ENCODE assay signal across 9 mouse cellular contexts in genomic region chr14:15438485-15439157, GRCm38 (mm10). TPM values are rescaled to one million over a fixed set of nuclear protein-coding genes. Genes with fewer than 3 reads are reported as not detected.
A peak's percentile ranks its signal among the peaks of the same experiment; 100 is the strongest.
DNase-seq lines count a peak whose midpoint lies in the region; ATAC-seq lines count a peak whose summit lies in the region.
"Had no signal": no experiment of that assay in that cellular context is flagged by ENCODE, and none has a peak within 500 bp of the region (broad histone marks: within the 10 kb centered on the region; RNA-seq: fewer than 3 reads in every experiment).

TSS of gene Lrrc3b (minus strand) at chr14:15438987.

- H3K9me3 ChIP-seq in lung, embryonic 15.5 days, result no peaks in the 10 kb centered on the region
- H3K9me3 ChIP-seq in limb, embryonic 12.5 days, result no peaks in the 10 kb centered on the region
- no peaks in the 10 kb centered on the region for H3K9me3 ChIP-seq in neural tube, embryonic 11.5 days (ENCODE audit: control insufficient read depth, low read length)

- peak within 1 kb of the TSS; percentile 55 for H3K4me3 ChIP-seq in lung, embryonic 15.5 days
- peak within 1 kb of the TSS; percentile 62 for H3K4me3 ChIP-seq in limb, embryonic 12.5 days (replicated peaks)
- H3K4me3 ChIP-seq in neural tube, embryonic 11.5 days (ENCODE audit: low read depth, low read length), result peak within 1 kb of the TSS; percentile 51

- peaks cover 12% of the 10 kb centered on the region for H3K27me3 ChIP-seq in lung, embryonic 15.5 days
- H3K27me3 ChIP-seq in limb, embryonic 12.5 days, result peaks cover 32% of the 10 kb centered on the region
- peaks cover 15% of the 10 kb centered on the region for H3K27me3 ChIP-seq in neural tube, embryonic 11.5 days (ENCODE audit: control insufficient read depth, insufficient read depth, low read length)
- H3K27me3 ChIP-seq: CH12.LX had no signal

- H3K4me1 ChIP-seq in lung, embryonic 15.5 days, result no peaks in the 10 kb centered on the region; the same call in 1 of the 2 replicates
- peaks cover 6% of the 10 kb centered on the region; the same call in 1 of the 2 replicates for H3K4me1 ChIP-seq in limb, embryonic 12.5 days (replicated peaks)
- no peaks in the 10 kb centered on the region for H3K4me1 ChIP-seq in neural tube, embryonic 11.5 days (ENCODE audit: control insufficient read depth, insufficient read depth, low read length)

- peak within 1 kb of the TSS; percentile 96 for H3K4me2 ChIP-seq in lung, embryonic 15.5 days
- peak within 1 kb of the TSS; percentile 95 for H3K4me2 ChIP-seq in limb, embryonic 12.5 days
- peak within 1 kb of the TSS; percentile 89 for H3K4me2 ChIP-seq in neural tube, embryonic 11.5 days (ENCODE audit: low read depth)

- H3K9ac ChIP-seq in lung, embryonic 15.5 days, result peak within 1 kb of the TSS; percentile 40
- H3K9ac ChIP-seq in limb, embryonic 12.5 days (replicated peaks), result peak within 1 kb of the TSS; percentile 63
- H3K9ac ChIP-seq in neural tube, embryonic 11.5 days (ENCODE audit: low read length), result peak within 1 kb of the TSS; percentile 57

- H3K27ac ChIP-seq in lung, embryonic 15.5 days, result no peak within 1 kb of the TSS
- 0 out of 2 replicates have a peak within 1 kb of the TSS, but pooled peaks have one; percentile 23 for H3K27ac ChIP-seq in limb, embryonic 12.5 days
- no peak within 1 kb of the TSS for H3K27ac ChIP-seq in neural tube, embryonic 11.5 days (ENCODE audit: low read depth, low read length)

- WGBS in lung, embryonic 15.5 days, result under 1% methylated on average over 51 of the region's 51 CpGs
- under 1% methylated on average over 51 of the region's 51 CpGs for WGBS in limb, embryonic 12.5 days
- WGBS in neural tube, embryonic 11.5 days, result 0% methylated on average over 44 of the region's 51 CpGs

- no peaks in the 10 kb centered on the region for H3K36me3 ChIP-seq in lung, embryonic 15.5 days
- H3K36me3 ChIP-seq in limb, embryonic 12.5 days, result no peaks in the 10 kb centered on the region
- H3K36me3 ChIP-seq in neural tube, embryonic 11.5 days (ENCODE audit: control insufficient read depth, insufficient read depth, low read length), result no peaks in the 10 kb centered on the region

- no peak for DNase-seq in lung, postnatal 36 days
- peak; percentile 72 for DNase-seq in embryo, embryonic 9.5 days (ENCODE audit: extremely low spot score)
- peak; percentile 58 for DNase-seq in heart, adult 8-10 months (ENCODE audit: low spot score)
- DNase-seq in kidney, adult 8-10 months, result peak; percentile 7 to 20
- DNase-seq in neural tube, embryonic 11.5 days (ENCODE audit: low spot score), result peak; percentile 66
- DNase-seq in c-Kit-positive CD71-positive TER-119-positive erythroid progenitor cells, embryonic 14.5 days (ENCODE audit: low spot score), result no peak

- peak; percentile 79 for ATAC-seq in lung, embryonic 15.5 days (ENCODE audit: borderline replicate concordance, extremely low read depth, low FRiP score, low TSS enrichment)
- ATAC-seq in limb, embryonic 12.5 days (ENCODE audit: insufficient number of reproducible peaks, insufficient read depth, low FRiP score, low TSS enrichment, low read depth), result peak; percentile 85
- peak; percentile 77 for ATAC-seq in neural tube, embryonic 11.5 days (ENCODE audit: insufficient read depth, low FRiP score, low TSS enrichment)

RNA-seq across cellular contexts. Expression of gene Lrrc3b, which starts in this region (rescaled TPM):
- polyA plus RNA-seq in lung, embryonic 15.5 days (2015; fragmentation: Nextera tagmentation; extraction: Ambion mirVana), result 3.2 and 3.4 TPM in 2 replicates
- 10 to 100 TPM; 27.9 to 35.7 (median 29.7) TPM for total RNA-seq in heart, adult 8-10 months (2022)
- 1.1 and 1.7 TPM in 2 replicates for polyA plus RNA-seq in limb, embryonic 12.5 days (2016; fragmentation: Nextera tagmentation; extraction: Ambion mirVana)
- 0.82 and 0.93 TPM in 2 replicates for polyA plus RNA-seq in neural tube, embryonic 11.5 days (2014; fragmentation: Nextera tagmentation; extraction: Ambion mirVana)
- total RNA-seq: CH12.LX had no signal

Comparison
In these comparisons a context has a peak if more than half of its experiments do, and no peak if none do; other contexts are left out.
1. Peak in DNase-seq, ATAC-seq, H3K4me3 ChIP-seq, H3K9ac ChIP-seq and H3K4me2 ChIP-seq in neural tube, embryonic 11.5 days; RNA of the gene not detected or under 1 TPM.
2. DNase-seq: peak in embryo, embryonic 9.5 days (single experiment), heart, adult 8-10 months (single experiment) and kidney, adult 8-10 months (2 of 2); none in lung, postnatal 36 days (single experiment) and c-Kit-positive CD71-positive TER-119-positive erythroid progenitor cells, embryonic 14.5 days (single experiment).
3. Peak in every context shown above with its lines, with median percentiles within 50 percentile points of each other: ATAC-seq, H3K4me2 ChIP-seq, H3K4me3 ChIP-seq and H3K9ac ChIP-seq.